8 mouse cellular contexts compared by ENCODE assay signal in genomic region chr7:111692641-111693261, GRCm38 (mm10).
DNase-seq lines count a peak whose midpoint lies in the region; ATAC-seq and TF ChIP-seq lines count a peak whose summit lies in the region.

No protein-coding gene starts in this region.

- TF ChIP-seq CTCF in cerebellum, adult 2 months (IDR thresholded peaks at IDR 0.05; ENCODE audit: borderline replicate concordance, insufficient read depth, low read depth, low read length) = no peak
- no peak for TF ChIP-seq CTCF in liver, postnatal 0 days (IDR thresholded peaks at IDR 0.05; ENCODE audit: low read depth)

- no peak for TF ChIP-seq EP300 in liver, postnatal 0 days (IDR thresholded peaks at IDR 0.05; ENCODE audit: low read depth)

- no peak for TF ChIP-seq POLR2A in cerebellum, adult 2 months (IDR thresholded peaks at IDR 0.05; ENCODE audit: borderline replicate concordance, insufficient read depth, low read length)
- TF ChIP-seq POLR2A in myocyte (IDR thresholded peaks at IDR 0.05; ENCODE audit: insufficient read length, low read depth) = no peak

- no peaks in the 10 kb centered on the region for H3K79me2 ChIP-seq in myocyte (ENCODE audit: control insufficient read depth, insufficient read depth)

- no peaks in the 10 kb centered on the region for H3K9me3 ChIP-seq in forebrain, embryonic 13.5 days (replicated peaks)
- no peaks in the 10 kb centered on the region for H3K9me3 ChIP-seq in heart, embryonic 14.5 days (ENCODE audit: control insufficient read depth, low read length)
- H3K9me3 ChIP-seq in liver, postnatal 0 days (ENCODE audit: low read length) = no peaks in the 10 kb centered on the region

- no peak overlapping the region for H3K4me3 ChIP-seq in cerebellum, adult 2 months (replicated peaks; ENCODE audit: insufficient read depth, low read depth, low read length)
- H3K4me3 ChIP-seq in forebrain, embryonic 13.5 days = no peak overlapping the region
- H3K4me3 ChIP-seq in heart, embryonic 14.5 days (ENCODE audit: control insufficient read depth in 1 of 2, insufficient read depth in 1 of 2, low read depth in 1 of 2, low read length in 2 of 2) = no peak overlapping the region
- H3K4me3 ChIP-seq in myocyte = no peak overlapping the region
- H3K4me3 ChIP-seq in liver, postnatal 0 days (ENCODE audit: low read depth, low read length) = no peak overlapping the region

- peak; percentile 51 to 65 for DNase-seq in cerebellum, adult 2 months
- DNase-seq in left cerebral cortex, adult 18-20 months (ENCODE audit: low spot score in 2 of 2) = peak; percentile 39 to 59
- DNase-seq in spleen, postnatal 4 days (ENCODE audit: low spot score in 2 of 2) = no peak
- no peak for DNase-seq in urinary bladder, postnatal 10 days (ENCODE audit: low spot score)
- DNase-seq in liver, postnatal 0 days = no peak

- 27% methylated on average over 9 of the region's 9 CpGs for WGBS in cerebellum, adult 2 months
- 47% methylated on average over 9 of the region's 9 CpGs for WGBS in forebrain, embryonic 13.5 days
- WGBS in heart, embryonic 14.5 days = 45% methylated on average over 9 of the region's 9 CpGs
- 83% methylated on average over 9 of the region's 9 CpGs for WGBS in liver, postnatal 0 days (ENCODE audit: insufficient replicate concordance)

- H3K27ac ChIP-seq in cerebellum, adult 2 months (ENCODE audit: insufficient read depth, low read length) = no peak overlapping the region
- H3K27ac ChIP-seq in forebrain, embryonic 13.5 days = peak overlapping the region; percentile 21
- peak overlapping the region; percentile 81 to 90 for H3K27ac ChIP-seq in heart, embryonic 14.5 days (replicated peaks in 1 of 2; ENCODE audit: control insufficient read depth in 1 of 2, insufficient read depth in 1 of 2, low read depth in 2 of 2, low read length in 2 of 2)
- H3K27ac ChIP-seq in liver, postnatal 0 days (ENCODE audit: low read depth) = no peak overlapping the region

- H3K36me3 ChIP-seq in forebrain, embryonic 13.5 days (ENCODE audit: poor library complexity, severe bottlenecking) = no peaks in the 10 kb centered on the region
- no peaks in the 10 kb centered on the region for H3K36me3 ChIP-seq in heart, embryonic 14.5 days (ENCODE audit: control insufficient read depth, insufficient read depth, low read length)
- no peaks in the 10 kb centered on the region for H3K36me3 ChIP-seq in myocyte (ENCODE audit: control insufficient read depth, insufficient read depth)
- no peaks in the 10 kb centered on the region for H3K36me3 ChIP-seq in liver, postnatal 0 days (replicated peaks; ENCODE audit: insufficient read depth, low read length)

- peak; percentile 89 for ATAC-seq in forebrain, embryonic 13.5 days
- peak; percentile 75 for ATAC-seq in heart, embryonic 14.5 days (ENCODE audit: insufficient number of reproducible peaks, insufficient read depth, low FRiP score, low read depth)
- no peak for ATAC-seq in liver, postnatal 0 days

- H3K4me2 ChIP-seq in forebrain, embryonic 13.5 days = no peak overlapping the region
- H3K4me2 ChIP-seq in heart, embryonic 14.5 days (ENCODE audit: low read length) = peak overlapping the region; percentile 48
- H3K4me2 ChIP-seq in myocyte (ENCODE audit: low read depth) = peak overlapping the region; percentile 6
- H3K4me2 ChIP-seq in liver, postnatal 0 days (ENCODE audit: low read depth, low read length) = no peak overlapping the region

- peaks cover 25% of the 10 kb centered on the region for H3K4me1 ChIP-seq in cerebellum, adult 2 months (ENCODE audit: control insufficient read depth, insufficient read depth, low read length)
- peaks cover 22% of the 10 kb centered on the region for H3K4me1 ChIP-seq in forebrain, embryonic 13.5 days
- H3K4me1 ChIP-seq in heart, embryonic 14.5 days (ENCODE audit: control insufficient read depth in 2 of 2, insufficient read depth in 2 of 2, low read length in 2 of 2) = peaks cover 26 to 28% of the 10 kb centered on the region in 2 experiments
- no peaks in the 10 kb centered on the region for H3K4me1 ChIP-seq in liver, postnatal 0 days (ENCODE audit: insufficient read depth)

- H3K27me3 ChIP-seq in cerebellum, adult 2 months (ENCODE audit: control insufficient read depth, insufficient read depth, low read length) = no peaks in the 10 kb centered on the region
- no peaks in the 10 kb centered on the region for H3K27me3 ChIP-seq in forebrain, embryonic 13.5 days
- no peaks in the 10 kb centered on the region for H3K27me3 ChIP-seq in heart, embryonic 14.5 days (ENCODE audit: control insufficient read depth, insufficient read depth, low read length)
- no peaks in the 10 kb centered on the region for H3K27me3 ChIP-seq in myocyte (ENCODE audit: control insufficient read depth, insufficient read depth, insufficient read length)
- H3K27me3 ChIP-seq in liver, postnatal 0 days (ENCODE audit: insufficient read depth, low read length) = no peaks in the 10 kb centered on the region

- H3ac ChIP-seq in myocyte (ENCODE audit: control insufficient read depth, insufficient read length) = no peak overlapping the region

- no peak overlapping the region for H3K9ac ChIP-seq in forebrain, embryonic 13.5 days
- no peak overlapping the region; the same call in 1 of the 2 replicates for H3K9ac ChIP-seq in heart, embryonic 14.5 days (ENCODE audit: low read length)
- no peak overlapping the region for H3K9ac ChIP-seq in liver, postnatal 0 days (replicated peaks)

TF ChIP-seq in myocyte, 11 proteins besides CTCF, POLR2A, EP300 and RAD21:
- TF ChIP-seq E2F4 (IDR thresholded peaks at IDR 0.05; ENCODE audit: insufficient read depth) (no peak), TCF3 (IDR thresholded peaks at IDR 0.05; ENCODE audit: insufficient read length, low read depth) (no peak), MYOD1 (IDR thresholded peaks at IDR 0.05; ENCODE audit: control insufficient read depth in 1 of 3, insufficient read length in 2 of 3, low read depth in 2 of 3) (no peak)
TF ChIP-seq in myocyte: peak in this region for 0.

Comparison
In these comparisons a context has a peak if more than half of its experiments do, and no peak if none do; other contexts are left out.
1. DNase-seq: peak in cerebellum, adult 2 months (2 of 2) and left cerebral cortex, adult 18-20 months (2 of 2); none in spleen, postnatal 4 days (0 of 2), urinary bladder, postnatal 10 days (single experiment) and liver, postnatal 0 days (single experiment).
2. H3K27ac ChIP-seq: peak in forebrain, embryonic 13.5 days (single experiment) and heart, embryonic 14.5 days (2 of 2); none in cerebellum, adult 2 months (single experiment) and liver, postnatal 0 days (single experiment).
3. H3K4me2 ChIP-seq: peak in heart, embryonic 14.5 days (single experiment) and myocyte (single experiment); none in forebrain, embryonic 13.5 days (single experiment) and liver, postnatal 0 days (single experiment).